Mouse (Mus musculus) lung, postnatal 0 days (tissue): ENCODE results near the gene 1810030O07Rik. TPM values are rescaled to one million over a fixed set of nuclear protein-coding genes. Genes with fewer than 3 reads are reported as not detected.
"Not testable (repeated sequence)": the region's sequence is repeated elsewhere in the genome, so short reads cannot be mapped to it uniquely, and the experiment has no call there.

Experiments used
- ATAC-seq: fragments of 200-750 bp; cut with Nextera tagmentation; 2 replicates; pipeline ENCODE4 v1.8.0; 2017; ENCODE audit warnings: moderate library complexity
- DNase-seq: peaks from one replicate; pipeline ENCODE4 v3.0.0-alpha.2; 2016; ENCODE audit warnings: low spot score
- H3K27ac ChIP-seq: fragments of 300-500 bp; sonication (generic); 2 replicates; pipeline ENCODE4 v1.5.1; 2014; ENCODE audit warnings: antibody characterized with exemption, mild to moderate bottlenecking, low read length, mixed read lengths
- H3K27me3 ChIP-seq: fragments of 300-500 bp; sonication (generic); replicated peaks from 2 replicates; pipeline ENCODE4 v1.6.1; 2014; ENCODE audit warnings: low read length, mixed read lengths; ENCODE audit not compliant: insufficient read depth
- H3K36me3 ChIP-seq: fragments of 300-500 bp; sonication (generic); 2 replicates; pipeline ENCODE4 v1.6.1; 2014; ENCODE audit warnings: low read length, mixed read lengths; ENCODE audit not compliant: insufficient read depth
- H3K4me1 ChIP-seq: fragments of 300-500 bp; sonication (generic); 2 replicates; pipeline ENCODE4 v1.6.1; 2014; ENCODE audit warnings: antibody characterized with exemption, low read depth, low read length, mixed read lengths; ENCODE audit not compliant: insufficient read depth
- H3K4me2 ChIP-seq: fragments of 300-500 bp; sonication (generic); replicated peaks from 2 replicates; pipeline ENCODE4 v1.6.1; 2014; ENCODE audit warnings: low read depth, mild to moderate bottlenecking, low read length, moderate library complexity, mixed read lengths
- H3K4me3 ChIP-seq: fragments of 300-500 bp; sonication (generic); 2 replicates; pipeline ENCODE4 v1.5.1; 2014; ENCODE audit warnings: low read depth, low read length
- H3K9ac ChIP-seq: fragments of 300-500 bp; sonication (generic); replicated peaks from 2 replicates; pipeline ENCODE4 v1.6.1; 2014; ENCODE audit warnings: low read depth, mild to moderate bottlenecking
- H3K9me3 ChIP-seq: fragments of 300-500 bp; sonication (generic); 2 replicates; pipeline ENCODE4 v1.6.1; 2016; ENCODE audit warnings: low read length, mixed read lengths
- CTCF ChIP-seq: IDR thresholded peaks from 2 replicates; pipeline ENCODE4 v1.5.1; 2016; ENCODE audit warnings: antibody characterized with exemption, mild to moderate bottlenecking
- EP300 ChIP-seq: IDR thresholded peaks from 2 replicates; pipeline ENCODE4 v1.6.1; 2016; ENCODE audit warnings: antibody characterized with exemption, mild to moderate bottlenecking, control low read depth
- WGBS: fragments of 180-500 bp; shearing (Covaris S2); extraction: QIAGEN DNeasy Blood & Tissue Kit; methylation state at CpG from one replicate; pipeline ENCODE4 v1.1.7; 2014; 5-methylcytosine and 5-hydroxymethylcytosine counted together
- polyA plus RNA-seq: library from polyadenylated mRNA; unstranded; fragments of >200 nt; fragmentation: Nextera tagmentation; extraction: Ambion mirVana; gene quantifications from 2 replicates; pipeline ENCODE4 v1.2.1, GENCODE M21; 2015

Gene 1810030O07Rik
- polyA plus RNA-seq, 1 experiment from 2014 or later, result 22.9 TPM

DNA sequence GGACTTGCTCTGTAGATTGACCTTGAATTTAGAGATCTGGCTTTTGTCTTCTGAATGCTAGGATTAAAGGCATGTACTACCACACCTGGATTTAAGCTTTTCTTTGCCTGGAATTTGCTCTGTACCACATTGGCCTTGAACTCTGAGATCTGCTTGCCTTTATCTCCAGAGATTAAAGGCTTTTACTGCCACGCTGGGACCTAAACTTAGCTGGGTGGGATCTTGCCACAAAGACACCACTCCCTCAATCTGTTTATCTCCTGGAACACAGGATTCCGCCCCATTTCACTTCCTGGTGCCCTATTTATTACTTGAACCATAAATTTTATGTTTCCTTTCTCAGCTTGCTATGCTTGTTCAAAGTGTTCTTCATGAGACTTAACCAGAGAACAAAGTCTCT lies 62.3 kb downstream of the 1810030O07Rik start:
- TF ChIP-seq EP300 (no peak), CTCF (no peak)
- no peak overlapping the region for H3K4me3 ChIP-seq
- H3K27me3 ChIP-seq, result no peaks in the 10 kb centered on the region
- 74% methylated on average over 2 of the region's 2 CpGs for WGBS
- H3K36me3 ChIP-seq, result no peaks in the 10 kb centered on the region
- ATAC-seq, result no peak
- no peak for DNase-seq
- H3K4me1 ChIP-seq, result no peaks in the 10 kb centered on the region
- H3K9ac ChIP-seq, result no peak overlapping the region
- H3K9me3 ChIP-seq, result no peaks in the 10 kb centered on the region
- no peak overlapping the region for H3K27ac ChIP-seq
- H3K4me2 ChIP-seq, result no peak overlapping the region

DNA sequence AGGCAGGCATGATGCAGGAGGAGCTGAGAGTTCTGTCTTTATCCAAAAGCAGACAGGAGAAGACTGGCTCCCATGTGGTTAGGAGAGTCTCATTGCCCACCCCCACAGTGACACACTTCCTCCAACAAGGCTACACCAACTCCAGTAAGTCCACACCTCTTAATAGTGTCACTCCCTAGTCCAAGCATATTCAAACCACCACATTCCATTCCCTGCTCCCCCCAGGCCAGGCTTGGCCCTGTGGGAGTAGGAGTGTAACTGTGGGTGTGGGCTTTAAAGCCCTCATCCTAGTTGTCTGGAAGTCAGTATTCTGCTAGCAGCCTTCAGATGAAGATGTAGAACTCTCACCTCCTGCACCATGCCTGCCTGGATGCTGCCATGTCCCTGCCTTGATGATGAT lies 62.9 kb downstream of the 1810030O07Rik start:
- not testable (repeated sequence) for H3K9ac ChIP-seq, H3K4me3 ChIP-seq, DNase-seq, H3K4me1 ChIP-seq, H3K27ac ChIP-seq, H3K36me3 ChIP-seq, H3K4me2 ChIP-seq, H3K9me3 ChIP-seq, H3K27me3 ChIP-seq, ATAC-seq

Other genes starting within 250 kb of the 1810030O07Rik start
- 103 TPM in 2 replicates for gene Atp6ap2, start 85.9 kb downstream of the 1810030O07Rik start, polyA plus RNA-seq
- gene Med14, start 88.4 kb upstream of the 1810030O07Rik start, polyA plus RNA-seq, result 5.3 TPM in 2 replicates